In genomic region chr4:85168001-85168400, GRCm38 (mm10) we compare ENCODE assay signal across 20 mouse cellular contexts. TPM values are rescaled to one million over a fixed set of nuclear protein-coding genes. Genes with fewer than 3 reads are reported as not detected.
DNase-seq lines count a peak whose midpoint lies in the region; ATAC-seq and TF ChIP-seq lines count a peak whose summit lies in the region.
"Had no signal": no experiment of that assay in that cellular context is flagged by ENCODE, and none has a peak within 500 bp of the region (broad histone marks: within the 10 kb centered on the region; RNA-seq: fewer than 3 reads in every experiment).

No protein-coding gene starts in this region.

- H3K27ac ChIP-seq in ES-Bruce4 (ENCODE audit: insufficient read depth, low read length) = no peak overlapping the region
- no peak overlapping the region for H3K27ac ChIP-seq in hindbrain, embryonic 14.5 days
- H3K27ac ChIP-seq: embryonic facial prominence, embryonic 13.5 days; forebrain, embryonic 12.5 days; heart, adult 2 months; hindbrain, postnatal 0 days had no signal

- H3K9ac ChIP-seq in ES-Bruce4 (ENCODE audit: low read depth, poor library complexity, severe bottlenecking) = no peak overlapping the region
- H3K9ac ChIP-seq in hindbrain, embryonic 14.5 days = no peak overlapping the region
- H3K9ac ChIP-seq: embryonic facial prominence, embryonic 13.5 days; forebrain, embryonic 12.5 days; heart, embryonic 12.5 days had no signal

- H3K27me3 ChIP-seq in ES-Bruce4 (ENCODE audit: control insufficient read depth, insufficient read depth, low read length, poor library complexity, severe bottlenecking) = no peaks in the 10 kb centered on the region
- no peaks in the 10 kb centered on the region for H3K27me3 ChIP-seq in hindbrain, embryonic 14.5 days (ENCODE audit: control insufficient read depth, insufficient read depth, low read length)
- H3K27me3 ChIP-seq: CH12.LX; embryonic facial prominence, embryonic 13.5 days; forebrain, embryonic 12.5 days; heart, embryonic 12.5 days had no signal

- ATAC-seq in hindbrain, embryonic 14.5 days (ENCODE audit: low FRiP score) = no peak
- ATAC-seq: forebrain, embryonic 16.5 days; hindbrain, postnatal 0 days had no signal

- no peaks in the 10 kb centered on the region for H3K36me3 ChIP-seq in ES-Bruce4 (ENCODE audit: control insufficient read depth, insufficient read depth, low read length, poor library complexity, severe bottlenecking)
- H3K36me3 ChIP-seq in hindbrain, embryonic 14.5 days (replicated peaks; ENCODE audit: control insufficient read depth, insufficient read depth) = no peaks in the 10 kb centered on the region
- H3K36me3 ChIP-seq: embryonic facial prominence, embryonic 13.5 days; forebrain, embryonic 12.5 days; G1E; heart, embryonic 12.5 days had no signal

- H3K4me2 ChIP-seq in hindbrain, embryonic 14.5 days (replicated peaks) = no peak overlapping the region
- H3K4me2 ChIP-seq: embryonic facial prominence, embryonic 13.5 days; forebrain, embryonic 12.5 days; heart, embryonic 12.5 days had no signal

- H3K4me1 ChIP-seq in ES-Bruce4 (ENCODE audit: control insufficient read depth, insufficient read depth, low read length) = peaks cover 7% of the 10 kb centered on the region
- H3K4me1 ChIP-seq in hindbrain, embryonic 14.5 days (replicated peaks; ENCODE audit: control insufficient read depth, insufficient read depth, low read length) = no peaks in the 10 kb centered on the region
- H3K4me1 ChIP-seq: forebrain, embryonic 12.5 days; heart, embryonic 12.5 days had no signal

- TF ChIP-seq CTCF in ES-Bruce4 (IDR thresholded peaks at IDR 0.05; ENCODE audit: low read depth, low read length) = no peak

- intact Hi-C loops in heart, postnatal 10 days (cut with DNase I) = no loop called here

- no peaks in the 10 kb centered on the region for H3K9me3 ChIP-seq in ES-Bruce4 (replicated peaks; ENCODE audit: control insufficient read depth, insufficient read depth, low read length, poor library complexity, severe bottlenecking)
- no peaks in the 10 kb centered on the region for H3K9me3 ChIP-seq in hindbrain, embryonic 14.5 days (ENCODE audit: control insufficient read depth, low read length)
- H3K9me3 ChIP-seq: embryonic facial prominence, embryonic 13.5 days; forebrain, embryonic 12.5 days; heart, embryonic 12.5 days had no signal

- no peak for TF ChIP-seq POLR2A in ES-Bruce4 (IDR thresholded peaks at IDR 0.05; ENCODE audit: insufficient read depth, low read length)

- TF ChIP-seq EP300 in ES-Bruce4 (IDR thresholded peaks at IDR 0.05; ENCODE audit: insufficient read depth, low read depth, low read length) = no peak

- 93% methylated on average over 12 of the region's 12 CpGs for WGBS in hindbrain, embryonic 14.5 days

- H3K4me3 ChIP-seq in ES-Bruce4 (ENCODE audit: low read depth, low read length) = 0 out of 2 replicates have a peak overlapping the region, but pooled peaks have one; percentile 2
- no peak overlapping the region for H3K4me3 ChIP-seq in hindbrain, embryonic 14.5 days (replicated peaks; ENCODE audit: low read length)
- H3K4me3 ChIP-seq: embryonic facial prominence, embryonic 13.5 days; forebrain, embryonic 12.5 days; heart, adult 2 months; heart, embryonic 12.5 days had no signal

- peak; percentile 79 for DNase-seq in cerebellum, adult 11 months
- peak; percentile 77 for DNase-seq in cerebellum, adult 8-10 months
- peak; percentile 67 to 89 for DNase-seq in cerebellum, postnatal 14 days
- no peak for DNase-seq in yolk sac, embryonic 10.5 days (ENCODE audit: low spot score)
- no peak for DNase-seq in heart, postnatal 10 days
- DNase-seq in kidney, adult 11 months = no peak
- no peak for DNase-seq in hindbrain, embryonic 14.5 days (ENCODE audit: low spot score)
- DNase-seq: adrenal gland, postnatal 10 days; gastrocnemius, postnatal 10 days; heart, adult 2 months; heart, postnatal 36 days; kidney, adult 8-10 months had no signal

RNA-seq across cellular contexts. Expression of gene Sh3gl2, which starts 36.9 kb away (rescaled TPM):
- 18.6 TPM in 2 replicates for polyA plus RNA-seq in ES-Bruce4 (2011; ENCODE audit: insufficient read depth, insufficient read length, low read depth, missing spikeins)
- total RNA-seq in heart, postnatal 10 days (2021) = 1 to 10 TPM; 1.0 to 1.3 TPM
- polyA plus RNA-seq in hindbrain, embryonic 14.5 days (2014; fragmentation: Nextera tagmentation; extraction: Ambion mirVana) = 97.4 and 119 TPM in 2 replicates
- total RNA-seq: CH12.LX had no signal
- polyA plus RNA-seq: G1E had no signal

Comparison
In these comparisons a context has a peak if more than half of its experiments do, and no peak if none do; other contexts are left out.
1. DNase-seq: peak in cerebellum, adult 11 months (single experiment), cerebellum, adult 8-10 months (single experiment) and cerebellum, postnatal 14 days (2 of 2); none in yolk sac, embryonic 10.5 days (single experiment), heart, postnatal 10 days (0 of 2), kidney, adult 11 months (single experiment) and hindbrain, embryonic 14.5 days (single experiment).